In genomic region chr17:47833029-47833627, GRCm38 (mm10) we compare ENCODE assay signal across 7 mouse cellular contexts. TPM values are rescaled to one million over a fixed set of nuclear protein-coding genes. Genes with fewer than 3 reads are reported as not detected.
A peak's percentile ranks its signal among the peaks of the same experiment; 100 is the strongest.
DNase-seq lines count a peak whose midpoint lies in the region; ATAC-seq and TF ChIP-seq lines count a peak whose summit lies in the region.

No protein-coding gene starts in this region.

- no peaks in the 10 kb centered on the region for H3K36me3 ChIP-seq in kidney, embryonic 14.5 days (ENCODE audit: control insufficient read depth, insufficient read depth, low read length)
- no peaks in the 10 kb centered on the region for H3K36me3 ChIP-seq in small intestine, adult 2 months (ENCODE audit: control insufficient read depth, insufficient read depth, low read length)

- H3K4me1 ChIP-seq in bone marrow, adult 2 months (ENCODE audit: control insufficient read depth, insufficient read depth, low read length) = no peaks in the 10 kb centered on the region; the same call in 1 of the 2 replicates
- peaks cover 26% of the 10 kb centered on the region for H3K4me1 ChIP-seq in kidney, embryonic 14.5 days (ENCODE audit: control insufficient read depth, insufficient read depth, low read length)
- peaks cover 7% of the 10 kb centered on the region for H3K4me1 ChIP-seq in small intestine, adult 2 months (ENCODE audit: control insufficient read depth, insufficient read depth, insufficient read length, low read length)

- H3K27me3 ChIP-seq in kidney, embryonic 14.5 days (ENCODE audit: control insufficient read depth, insufficient read depth, low read length) = peaks cover 17% of the 10 kb centered on the region
- H3K27me3 ChIP-seq in small intestine, adult 2 months (ENCODE audit: control insufficient read depth, insufficient read depth, low read length) = peaks cover 25% of the 10 kb centered on the region

- peak; percentile 72 for ATAC-seq in kidney, embryonic 14.5 days (ENCODE audit: low FRiP score, low TSS enrichment)

- TF ChIP-seq POLR2A in bone marrow, adult 2 months (IDR thresholded peaks at IDR 0.05; ENCODE audit: borderline replicate concordance, control insufficient read depth, low read depth, low read length) = no peak
- no peak for TF ChIP-seq POLR2A in small intestine, adult 2 months (IDR thresholded peaks at IDR 0.05; ENCODE audit: low read depth, low read length)

- H3K4me3 ChIP-seq in bone marrow, adult 2 months (replicated peaks; ENCODE audit: control insufficient read depth, low read depth, low read length) = peak overlapping the region; percentile 17
- peak overlapping the region; percentile 51 for H3K4me3 ChIP-seq in kidney, embryonic 14.5 days (ENCODE audit: low read length)
- H3K4me3 ChIP-seq in small intestine, adult 2 months (ENCODE audit: low read depth, low read length) = peak overlapping the region; percentile 67

- peak overlapping the region; percentile 53 for H3K4me2 ChIP-seq in kidney, embryonic 14.5 days (replicated peaks; ENCODE audit: low read depth, low read length)

- 1% methylated on average over 42 of the region's 45 CpGs for WGBS in bone marrow, adult 2 months
- WGBS in kidney, embryonic 14.5 days = 1% methylated on average over 42 of the region's 45 CpGs
- 2% methylated on average over 43 of the region's 45 CpGs for WGBS in small intestine, adult 2 months

- peak overlapping the region; percentile 48 for H3K9ac ChIP-seq in kidney, embryonic 14.5 days (ENCODE audit: low read depth, low read length)

- H3K9me3 ChIP-seq in kidney, embryonic 14.5 days (ENCODE audit: control insufficient read depth, low read length) = no peaks in the 10 kb centered on the region

- no peak for TF ChIP-seq CTCF in bone marrow, adult 2 months (IDR thresholded peaks at IDR 0.05; ENCODE audit: control insufficient read depth, insufficient read depth, low read length)
- TF ChIP-seq CTCF in small intestine, adult 2 months (IDR thresholded peaks at IDR 0.05; ENCODE audit: extremely low read depth, insufficient read length, insufficient replicate concordance, low read depth, low read length) = no peak

- no peak overlapping the region for H3K27ac ChIP-seq in bone marrow, adult 2 months (ENCODE audit: control insufficient read depth, insufficient read depth, low read depth, low read length, poor library complexity)
- H3K27ac ChIP-seq in kidney, embryonic 14.5 days (ENCODE audit: low read depth, low read length) = peak overlapping the region; percentile 42
- no peak overlapping the region for H3K27ac ChIP-seq in small intestine, adult 2 months (ENCODE audit: insufficient read depth, low read depth, low read length)

- peak; percentile 39 for DNase-seq in NIH3T3 (ENCODE audit: low read depth)
- DNase-seq in heart, adult 18-20 months = peak; percentile 58 to 61
- DNase-seq in lung, postnatal 10 days = peak; percentile 88
- no peak for DNase-seq in MN1 (ENCODE audit: low spot score)

RNA-seq across cellular contexts. Expression of gene Mdfi, which starts 1.4 kb away (rescaled TPM):
- polyA plus RNA-seq in bone marrow, adult 2 months (2011; ENCODE audit: insufficient read depth, insufficient read length, low replicate concordance, missing spikeins) = 4.2 and 4.8 TPM in 2 replicates
- 1 to 10 TPM in 1 of 2 experiments, under 1 TPM in 1; 0.40 to 1.3 TPM for total RNA-seq in heart, adult 18-20 months (2021)
- polyA plus RNA-seq in kidney, embryonic 14.5 days (2014; fragmentation: Nextera tagmentation; extraction: Ambion mirVana) = 15.7 and 26.1 TPM in 2 replicates
- polyA plus RNA-seq in small intestine, adult 2 months (2012; rRNA removed) = 7.3 and 12.3 TPM in 2 replicates

Comparison
In these comparisons a context has a peak if more than half of its experiments do, and no peak if none do; other contexts are left out.
1. H3K4me3 ChIP-seq: peak in every context shown above with its lines; median percentile 67 in small intestine, adult 2 months; 51 in kidney, embryonic 14.5 days; 17 in bone marrow, adult 2 months.